Mouse (Mus musculus) stomach, postnatal 0 days (tissue): Measurements from ENCODE around the gene Nxt1.

Experiments
- CTCF ChIP-seq: IDR thresholded peaks from 2 replicates; pipeline ENCODE4 v1.5.1; 2016; ENCODE audit warnings: antibody characterized with exemption, low read depth, mild to moderate bottlenecking, moderate library complexity
- EP300 ChIP-seq: optimal IDR thresholded peaks from 2 replicates; pipeline ENCODE3; 2016; ENCODE audit warnings: antibody characterized with exemption

DNA sequence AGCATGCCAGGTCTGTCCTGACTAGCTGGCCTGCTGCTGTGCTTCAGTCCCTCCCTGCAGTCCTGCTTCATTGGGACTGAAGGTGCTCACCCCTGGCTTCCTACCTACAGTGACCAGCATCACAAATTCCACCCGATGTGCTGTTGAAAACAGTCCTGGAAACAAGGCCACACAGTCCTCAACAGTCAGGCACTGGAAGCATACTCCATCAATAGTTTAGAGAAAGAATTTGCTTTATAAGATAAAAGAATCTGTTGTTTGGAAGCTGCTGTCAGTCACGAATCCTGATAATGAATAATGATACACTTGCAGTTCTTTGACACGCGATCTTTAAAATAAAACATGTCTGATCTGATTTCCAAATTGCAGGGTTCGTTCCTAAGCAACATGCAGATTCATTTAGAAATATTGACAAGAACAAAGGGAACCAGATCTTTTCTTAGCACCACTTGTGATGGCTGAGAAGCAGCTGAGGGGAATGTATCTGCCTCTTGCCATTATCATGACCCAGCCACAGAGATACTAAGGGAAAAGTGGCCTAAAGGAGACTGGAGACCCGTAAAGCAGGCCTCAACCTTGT lies 27.9 kb upstream of the Nxt1 start:
- TF ChIP-seq CTCF = no peak
- no peak for TF ChIP-seq EP300
